Mouse (Mus musculus) heart, postnatal 36 days (tissue): Measurements from ENCODE around the gene Otud7a. TPM values are rescaled to one million over a fixed set of nuclear protein-coding genes. Genes with fewer than 3 reads are reported as not detected.
"Not testable (repeated sequence)": the region's sequence is repeated elsewhere in the genome, so short reads cannot be mapped to it uniquely, and the experiment has no call there.

Experiments
- DNase-seq, 2 experiments: peaks; one replicate each; pipeline ENCODE4 v3.0.0; 2021 to 2022
- intact Hi-C: fragments of 180-260 bp; cut with DNase I; formaldehyde crosslinking; loops from one replicate; pipeline ENCODE4 v1.15.1; 2025
- total RNA-seq, 2 experiments: library from RNA; stranded (reverse); gene quantifications; 2 replicates each; pipeline ENCODE4 v1.2.3; 2021

Otud7a gene
- total RNA-seq, 2 experiments from 2014 or later = 0.14 TPM; not detected in 1

DNA sequence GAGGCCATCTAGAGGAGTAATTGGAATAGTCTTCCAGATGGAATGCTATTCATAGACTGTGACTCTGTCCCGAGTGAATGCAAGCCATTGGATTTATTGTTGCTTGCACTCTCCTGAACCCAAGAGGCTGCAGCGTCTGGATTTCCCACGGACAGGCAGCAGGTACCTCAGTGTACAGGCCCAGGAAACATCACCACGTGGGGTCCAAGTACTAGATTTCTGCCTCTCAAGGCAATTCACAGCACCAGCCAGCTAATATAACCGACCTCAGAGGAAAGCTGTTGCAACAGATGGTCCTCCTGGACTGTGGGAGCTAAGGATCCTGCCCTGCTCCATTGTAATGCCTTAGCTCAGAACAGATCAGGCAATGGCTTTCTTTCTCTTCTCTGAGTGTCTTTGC, 111.8 kb downstream of the Otud7a start:
- intact Hi-C loops = no loop called here
- no peak for DNase-seq

GRCm38 (mm10) chr7:63558918-63559317, 114.4 kb downstream of the Otud7a start:
- DNase-seq = no peak
- intact Hi-C loops = no loop called here

GRCm38 (mm10) chr7:63559679-63560078, 115.1 kb downstream of the Otud7a start:
- DNase-seq = no peak
- intact Hi-C loops = no loop called here

- DNase-seq = no peak
- intact Hi-C loops = no loop called here
Observed at GRCm38 (mm10) chr7:63583310-63583709, 138.8 kb downstream of the Otud7a start.

GRCm38 (mm10) chr7:63586184-63586870, 141.8 kb downstream of the Otud7a start:
- no peak for DNase-seq
- intact Hi-C loops = no loop called here

- intact Hi-C loops = no loop called here
- DNase-seq = no peak
Observed at GRCm38 (mm10) chr7:63590305-63590704, 145.8 kb downstream of the Otud7a start.

DNA sequence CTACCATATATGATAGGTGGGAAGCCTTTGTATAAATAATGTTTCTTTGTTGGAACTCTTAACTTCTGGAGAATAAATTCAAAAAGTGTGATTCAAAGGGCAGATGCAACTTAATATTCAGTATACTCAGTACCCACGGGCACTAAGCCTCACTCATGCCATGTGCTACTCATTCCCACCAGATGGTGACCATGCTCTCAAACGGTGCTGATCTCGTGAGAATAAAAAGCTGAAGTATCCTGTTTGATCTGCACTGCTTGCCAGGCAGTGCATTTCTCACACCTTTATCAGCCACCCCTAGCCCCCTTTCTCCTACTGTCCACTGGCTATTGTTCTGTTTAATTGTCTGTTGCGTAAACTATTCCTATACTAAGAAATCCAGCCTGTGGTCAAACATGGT, 146.8 kb downstream of the Otud7a start:
- intact Hi-C loops = no loop called here
- DNase-seq = no peak

DNA sequence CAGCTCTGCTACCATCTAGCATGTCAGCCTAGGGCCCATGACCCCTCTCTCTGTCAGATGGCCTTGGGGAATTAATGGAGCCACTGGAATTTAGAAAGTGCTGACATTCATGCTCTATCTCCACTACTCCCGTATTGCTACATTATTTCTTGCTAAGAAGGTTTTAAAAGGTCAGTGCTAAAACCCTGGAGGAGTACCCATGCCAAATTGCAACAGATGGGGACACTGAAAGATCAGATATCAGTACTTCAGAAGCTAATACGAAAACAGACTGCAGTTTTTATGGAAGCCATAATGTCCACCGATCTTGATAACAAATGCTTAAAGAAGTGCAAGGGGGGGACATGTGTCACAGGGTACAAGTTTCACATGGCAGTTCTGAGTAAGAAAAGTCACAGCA, 147.5 kb downstream of the Otud7a start:
- intact Hi-C loops = no loop called here
- DNase-seq = no peak

- DNase-seq = no peak
- intact Hi-C loops = no loop called here
Observed at GRCm38 (mm10) chr7:63604827-63605226, 160.3 kb downstream of the Otud7a start.

DNA sequence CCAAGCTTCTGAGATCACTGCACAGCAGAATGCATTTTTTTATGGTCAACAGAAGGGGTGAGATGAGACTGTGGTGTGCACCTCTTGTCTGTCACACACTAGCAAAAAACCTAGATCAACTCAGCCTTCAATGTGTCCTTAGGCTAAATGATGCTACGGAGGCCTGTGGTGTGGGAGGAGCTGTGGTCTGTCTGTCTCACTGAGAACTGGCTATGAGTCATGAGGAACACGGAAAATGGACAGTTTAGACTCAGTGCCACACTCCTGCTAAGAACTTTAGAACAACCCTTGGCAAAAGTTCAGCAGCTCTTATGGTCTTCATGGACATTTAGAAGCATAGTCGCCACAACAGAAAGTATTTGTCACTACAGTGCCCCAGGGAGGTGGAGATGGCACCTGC, 172.5 kb downstream of the Otud7a start:
- intact Hi-C loops = no loop called here
- DNase-seq = no peak

GRCm38 (mm10) chr7:63620776-63621340, 176.3 kb downstream of the Otud7a start:
- DNase-seq = no peak
- intact Hi-C loops = no loop called here

DNA sequence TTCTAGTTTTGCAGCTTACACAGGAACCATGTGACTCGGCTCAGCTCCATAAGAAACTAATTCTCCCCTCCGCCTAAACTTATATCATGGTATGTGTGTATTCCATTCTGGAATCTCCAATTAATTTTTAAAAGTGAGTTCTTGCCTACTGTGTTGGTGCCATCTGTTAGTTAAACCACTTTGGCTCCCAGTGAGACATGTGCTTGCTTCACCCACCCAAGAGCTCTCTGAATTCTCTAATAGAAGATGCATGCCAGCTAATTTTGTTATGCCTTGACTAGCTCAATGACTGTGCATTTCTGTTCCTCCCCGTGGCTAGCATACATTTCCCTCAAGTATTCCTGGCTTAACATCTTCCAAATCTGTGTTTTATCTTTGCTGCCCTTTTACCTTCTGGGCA, 193.1 kb downstream of the Otud7a start:
- intact Hi-C loops = no loop called here
- no peak for DNase-seq

DNA sequence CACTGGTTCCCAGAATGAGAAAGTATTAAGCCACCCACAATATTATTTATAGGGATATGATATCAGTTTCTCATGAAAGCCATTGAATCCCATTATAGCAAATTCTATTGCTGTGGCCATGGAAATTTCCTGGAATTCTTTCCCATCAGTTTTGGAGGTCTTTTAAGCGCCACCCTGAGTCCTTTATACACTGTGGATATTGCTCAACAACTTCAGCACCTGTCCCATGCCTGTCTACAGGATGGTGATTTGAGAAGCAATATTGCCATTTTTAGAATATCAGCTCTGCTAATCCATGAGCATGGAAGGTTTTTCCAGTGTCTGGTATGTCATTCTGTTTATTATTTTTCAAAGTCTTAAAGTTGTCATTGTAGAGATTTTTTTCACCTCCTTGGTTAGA, 199.5 kb downstream of the Otud7a start:
- intact Hi-C loops = no loop called here
- no peak for DNase-seq

DNA sequence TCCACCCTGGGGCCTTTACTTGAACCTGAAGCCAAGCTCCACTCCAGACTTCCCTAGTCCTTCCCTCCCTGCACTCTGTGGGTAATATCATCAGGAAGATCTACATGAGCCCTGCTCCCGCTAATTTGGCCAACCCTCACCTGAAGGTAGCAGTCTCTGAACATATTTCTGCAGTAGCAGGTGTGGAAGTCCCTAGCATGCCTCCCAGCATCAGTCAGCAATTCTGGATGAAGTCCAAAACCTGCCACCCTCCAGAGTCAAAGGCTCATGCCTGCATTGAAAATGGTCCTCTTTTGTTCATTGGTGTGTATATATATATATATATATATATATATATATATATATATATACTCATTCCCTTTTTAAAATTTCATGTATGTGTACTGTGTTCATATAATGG, 202.6 kb downstream of the Otud7a start:
- intact Hi-C loops = no loop called here
- no peak for DNase-seq

DNA sequence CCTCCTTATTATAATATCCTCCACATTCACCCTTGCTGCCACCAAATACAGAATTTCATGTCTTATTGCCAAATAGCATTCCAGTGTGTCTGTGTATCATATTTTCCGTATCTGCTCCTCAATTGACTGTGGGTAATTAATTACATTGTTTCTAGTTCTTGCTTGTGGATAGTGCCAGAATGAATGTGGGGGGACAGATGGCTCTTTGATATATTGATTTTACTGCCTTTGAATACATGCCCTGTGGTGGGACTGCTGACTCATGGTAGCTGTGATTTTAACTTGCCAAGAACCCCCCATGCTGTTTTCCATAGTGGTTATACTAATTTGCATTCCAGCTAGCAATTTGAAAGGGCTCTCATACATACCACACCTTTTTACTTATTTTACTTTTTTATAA, 215.7 kb downstream of the Otud7a start:
- DNase-seq = no peak
- intact Hi-C loops = no loop called here

- no peak for DNase-seq
Observed at GRCm38 (mm10) chr7:63662757-63663156, 218.2 kb downstream of the Otud7a start.

DNA sequence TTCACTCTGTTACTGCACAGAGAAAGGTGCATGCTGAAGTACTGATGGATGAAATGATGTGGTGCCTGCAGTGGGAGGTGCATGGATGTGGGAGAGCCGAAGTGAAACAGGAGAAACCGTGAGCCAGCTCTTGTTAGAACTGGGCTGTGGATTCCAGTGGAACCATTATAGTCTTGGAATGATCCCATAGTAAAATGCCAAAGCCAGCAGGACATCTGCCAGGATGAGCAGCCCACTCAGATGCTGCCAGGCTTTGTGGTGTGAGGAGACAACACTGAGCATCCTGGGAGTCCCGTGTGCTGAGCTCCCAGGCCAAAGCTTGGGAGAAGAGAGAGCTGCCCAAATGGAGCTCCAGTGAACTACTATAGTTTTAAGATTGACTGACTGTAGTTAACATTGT, 220.9 kb downstream of the Otud7a start:
- no peak for DNase-seq
- intact Hi-C loops = no loop called here

More at GRCm38 (mm10) chr7:63662757-63663156, 218.2 kb downstream of the Otud7a start:
- intact Hi-C loops = no loop called here

DNA sequence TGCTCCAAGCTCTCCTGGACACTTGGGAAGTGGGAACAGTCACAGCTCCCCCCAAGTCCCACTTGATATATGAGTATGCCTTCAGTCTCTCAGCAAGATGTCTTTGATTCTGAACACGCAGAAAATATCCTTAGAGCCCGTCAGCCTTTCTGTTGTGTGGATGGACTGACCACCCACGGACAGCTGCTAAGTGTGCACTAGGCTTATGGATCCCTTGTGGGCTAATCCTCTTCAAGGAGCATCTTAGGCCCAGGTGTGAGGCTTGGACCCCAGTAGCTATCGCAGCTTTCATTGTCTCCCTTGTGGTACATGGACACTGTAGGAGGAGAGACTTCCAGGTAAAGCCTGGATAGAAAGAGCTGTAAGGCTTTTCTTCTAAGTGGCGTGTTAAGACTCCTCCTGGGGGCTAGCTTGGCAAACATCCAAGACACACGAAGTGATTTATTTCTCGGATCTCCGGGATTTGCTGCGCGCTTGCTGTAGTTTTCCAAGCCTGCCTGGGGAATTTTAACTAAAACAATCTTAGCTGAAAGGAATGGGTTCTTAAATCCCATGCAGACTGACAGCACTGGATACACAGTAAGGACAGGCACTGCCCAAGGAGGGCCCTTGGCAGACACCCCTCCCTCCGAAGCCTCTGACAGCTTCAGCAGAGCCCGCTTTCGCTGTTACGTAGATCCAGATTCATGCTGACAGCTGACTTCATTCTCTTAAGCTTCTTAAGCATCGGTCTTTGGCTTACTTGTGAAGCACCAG, 223.6 kb downstream of the Otud7a start:
- DNase-seq = no peak
- intact Hi-C loops = no loop called here

GRCm38 (mm10) chr7:63668951-63669350, 224.4 kb downstream of the Otud7a start:
- intact Hi-C loops = no loop called here

GRCm38 (mm10) chr7:63670911-63671310, 226.4 kb downstream of the Otud7a start:
- intact Hi-C loops = loop anchor here (10.0 kb wide), 1 partner anchor 346 kb away; no protein-coding TSS in a partner anchor
- not testable (repeated sequence) for DNase-seq

More at GRCm38 (mm10) chr7:63668951-63669350, 224.4 kb downstream of the Otud7a start:
- DNase-seq = no peak

DNA sequence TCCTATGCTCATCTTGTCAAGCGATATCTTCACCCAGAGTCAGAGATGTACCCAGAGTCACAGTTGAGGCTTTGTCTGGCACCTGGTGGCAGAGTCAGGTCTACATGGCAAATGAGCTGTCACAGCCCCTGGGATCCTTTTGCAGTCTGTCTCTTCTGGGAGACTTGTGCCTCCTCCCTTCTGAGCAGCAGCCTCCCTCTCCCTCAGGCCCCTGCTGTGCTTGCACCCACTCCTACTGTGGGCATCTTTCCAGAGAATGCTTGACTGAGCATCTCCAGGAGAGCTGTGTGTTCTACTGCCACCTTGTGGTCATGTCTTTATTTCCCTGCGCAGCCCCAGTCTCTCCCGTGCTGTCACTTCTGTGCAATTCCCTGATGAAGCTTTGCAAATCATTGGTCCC, 227.4 kb downstream of the Otud7a start:
- DNase-seq = peak; percentile 10 to 14
- intact Hi-C loops = loop anchor here (10.0 kb wide), 1 partner anchor 347 kb away; no protein-coding TSS in a partner anchor

GRCm38 (mm10) chr7:63676631-63677030, 232.1 kb downstream of the Otud7a start:
- no peak for DNase-seq
- intact Hi-C loops = loop anchor here (10.0 kb wide), 1 partner anchor 352 kb away; no protein-coding TSS in a partner anchor
